Mouse (Mus musculus): ENCODE results near the gene Cacnb2. TPM values are rescaled to one million over a fixed set of nuclear protein-coding genes. Genes with fewer than 3 reads are reported as not detected.

Gene Cacnb2
- polyA plus RNA-seq, 1 experiment from 2014 or later: 3.3 TPM

- Histone ChIP-seq H3K36me3 (ENCODE audit: control insufficient read depth, insufficient read depth, low read length) (no peaks in the 10 kb centered on the region), H3K27ac (ENCODE audit: low read length) (no peak overlapping the region), H3K4me2 (ENCODE audit: low read depth, low read length) (no peak overlapping the region), H3K4me1 (ENCODE audit: control insufficient read depth, insufficient read depth, low read length) (no peaks in the 10 kb centered on the region), H3K9me3 (replicated peaks; ENCODE audit: control insufficient read depth, low read length) (no peaks in the 10 kb centered on the region), H3K27me3 (ENCODE audit: control insufficient read depth, insufficient read depth, low read length) (no peaks in the 10 kb centered on the region), H3K9ac (ENCODE audit: low read length) (no peak overlapping the region), H3K4me3 (replicated peaks; ENCODE audit: low read length) (no peak overlapping the region)
- no peak for ATAC-seq (ENCODE audit: insufficient read depth, low FRiP score)
- WGBS: 83% methylated on average over 2 of the region's 2 CpGs
Measured at GRCm38 (mm10) chr2:14854054-14854453, 251.2 kb downstream of the Cacnb2 start.

GRCm38 (mm10) chr2:14858301-14858700, 255.4 kb downstream of the Cacnb2 start:
- no peaks in the 10 kb centered on the region for H3K9me3 ChIP-seq (replicated peaks; ENCODE audit: control insufficient read depth, low read length)
- no peaks in the 10 kb centered on the region for H3K36me3 ChIP-seq (ENCODE audit: control insufficient read depth, insufficient read depth, low read length)
- no peaks in the 10 kb centered on the region for H3K27me3 ChIP-seq (ENCODE audit: control insufficient read depth, insufficient read depth, low read length)
- no peak overlapping the region for H3K27ac ChIP-seq (ENCODE audit: low read length)
- ATAC-seq (ENCODE audit: insufficient read depth, low FRiP score): no peak
- H3K4me3 ChIP-seq (replicated peaks; ENCODE audit: low read length): no peak overlapping the region
- no peaks in the 10 kb centered on the region for H3K4me1 ChIP-seq (ENCODE audit: control insufficient read depth, insufficient read depth, low read length)
- 92% methylated on average over 1 of the region's 1 CpGs for WGBS
- H3K9ac ChIP-seq (ENCODE audit: low read length): no peak overlapping the region
- H3K4me2 ChIP-seq (ENCODE audit: low read depth, low read length): no peak overlapping the region

DNA sequence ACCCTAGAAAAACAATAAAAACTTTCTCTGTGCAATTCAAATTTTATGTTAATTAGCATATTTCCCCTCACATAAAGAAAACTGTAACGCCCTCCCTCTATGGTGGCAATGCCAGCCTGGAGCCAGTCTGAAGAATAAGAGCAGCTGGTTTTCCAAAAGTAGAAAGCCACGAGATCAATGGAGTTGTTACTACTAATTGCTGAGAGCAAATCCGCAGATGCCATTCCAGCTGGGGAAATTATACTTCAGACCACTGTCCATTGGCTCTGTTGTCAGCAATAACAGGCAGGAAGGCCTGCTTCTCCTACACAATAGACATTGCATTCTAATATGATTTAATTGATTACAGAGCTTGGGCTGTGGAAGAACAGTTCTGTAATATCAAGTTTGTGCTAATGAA, 257.5 kb downstream of the Cacnb2 start:
- Histone ChIP-seq H3K4me1 (ENCODE audit: control insufficient read depth, insufficient read depth, low read length) (no peaks in the 10 kb centered on the region), H3K4me2 (ENCODE audit: low read depth, low read length) (no peak overlapping the region), H3K36me3 (ENCODE audit: control insufficient read depth, insufficient read depth, low read length) (no peaks in the 10 kb centered on the region), H3K4me3 (replicated peaks; ENCODE audit: low read length) (no peak overlapping the region), H3K27ac (ENCODE audit: low read length) (no peak overlapping the region), H3K9me3 (replicated peaks; ENCODE audit: control insufficient read depth, low read length) (no peaks in the 10 kb centered on the region), H3K27me3 (ENCODE audit: control insufficient read depth, insufficient read depth, low read length) (no peaks in the 10 kb centered on the region), H3K9ac (ENCODE audit: low read length) (no peak overlapping the region)
- ATAC-seq (ENCODE audit: insufficient read depth, low FRiP score): no peak
- 74% methylated on average over 3 of the region's 3 CpGs for WGBS

- Histone ChIP-seq H3K9me3 (replicated peaks; ENCODE audit: control insufficient read depth, low read length) (no peaks in the 10 kb centered on the region), H3K4me1 (ENCODE audit: control insufficient read depth, insufficient read depth, low read length) (no peaks in the 10 kb centered on the region), H3K9ac (ENCODE audit: low read length) (no peak overlapping the region), H3K4me2 (ENCODE audit: low read depth, low read length) (no peak overlapping the region), H3K27me3 (ENCODE audit: control insufficient read depth, insufficient read depth, low read length) (no peaks in the 10 kb centered on the region), H3K27ac (ENCODE audit: low read length) (no peak overlapping the region), H3K4me3 (replicated peaks; ENCODE audit: low read length) (no peak overlapping the region), H3K36me3 (ENCODE audit: control insufficient read depth, insufficient read depth, low read length) (no peaks in the 10 kb centered on the region)
- no peak for ATAC-seq (ENCODE audit: insufficient read depth, low FRiP score)
- WGBS: 43% methylated on average over 2 of the region's 2 CpGs
Measured at GRCm38 (mm10) chr2:14861613-14862012, 258.7 kb downstream of the Cacnb2 start.

DNA sequence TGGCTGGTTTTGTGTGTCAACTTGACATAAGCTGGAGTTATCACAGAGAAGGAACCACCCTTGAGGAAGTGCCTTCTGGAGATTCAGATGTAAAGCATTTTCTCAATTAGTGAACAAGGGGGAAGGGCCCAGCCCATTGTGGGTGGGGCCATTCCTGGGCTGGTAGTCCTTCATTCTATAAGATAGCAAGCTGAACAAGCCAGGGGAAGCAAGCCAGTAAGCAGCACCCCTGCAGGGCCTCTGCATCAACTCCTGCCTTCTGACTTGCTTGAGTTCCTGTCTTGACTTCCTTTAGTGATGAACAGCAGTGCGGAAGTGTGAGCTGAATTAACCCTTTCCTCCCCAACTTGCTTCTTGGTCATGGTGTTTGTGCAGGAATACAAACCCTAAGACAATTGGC, 260.1 kb downstream of the Cacnb2 start:
- H3K4me3 ChIP-seq (replicated peaks; ENCODE audit: low read length): no peak overlapping the region
- H3K4me2 ChIP-seq (ENCODE audit: low read depth, low read length): no peak overlapping the region
- no peak overlapping the region for H3K27ac ChIP-seq (ENCODE audit: low read length)
- no peaks in the 10 kb centered on the region for H3K36me3 ChIP-seq (ENCODE audit: control insufficient read depth, insufficient read depth, low read length)
- peak; percentile 29; the same call in 1 of the 2 replicates for ATAC-seq (ENCODE audit: insufficient read depth, low FRiP score)
- no peaks in the 10 kb centered on the region for H3K27me3 ChIP-seq (ENCODE audit: control insufficient read depth, insufficient read depth, low read length)
- H3K9me3 ChIP-seq (replicated peaks; ENCODE audit: control insufficient read depth, low read length): no peaks in the 10 kb centered on the region
- WGBS: 33% methylated on average over 1 of the region's 1 CpGs
- H3K4me1 ChIP-seq (ENCODE audit: control insufficient read depth, insufficient read depth, low read length): no peaks in the 10 kb centered on the region
- no peak overlapping the region for H3K9ac ChIP-seq (ENCODE audit: low read length)

GRCm38 (mm10) chr2:14873116-14873515, 270.2 kb downstream of the Cacnb2 start:
- Histone ChIP-seq H3K27me3 (ENCODE audit: control insufficient read depth, insufficient read depth, low read length) (no peaks in the 10 kb centered on the region), H3K27ac (ENCODE audit: low read length) (no peak overlapping the region), H3K9ac (ENCODE audit: low read length) (no peak overlapping the region), H3K9me3 (replicated peaks; ENCODE audit: control insufficient read depth, low read length) (no peaks in the 10 kb centered on the region), H3K36me3 (ENCODE audit: control insufficient read depth, insufficient read depth, low read length) (no peaks in the 10 kb centered on the region), H3K4me3 (replicated peaks; ENCODE audit: low read length) (no peak overlapping the region), H3K4me2 (ENCODE audit: low read depth, low read length) (no peak overlapping the region), H3K4me1 (ENCODE audit: control insufficient read depth, insufficient read depth, low read length) (peaks cover 3% of the 10 kb centered on the region; the same call in 1 of the 2 replicates)
- ATAC-seq (ENCODE audit: insufficient read depth, low FRiP score): no peak
- 43% methylated on average over 1 of the region's 1 CpGs for WGBS

GRCm38 (mm10) chr2:14873701-14874181, 270.9 kb downstream of the Cacnb2 start:
- no peaks in the 10 kb centered on the region for H3K36me3 ChIP-seq (ENCODE audit: control insufficient read depth, insufficient read depth, low read length)
- no peaks in the 10 kb centered on the region for H3K9me3 ChIP-seq (replicated peaks; ENCODE audit: control insufficient read depth, low read length)
- 8% methylated on average over 15 of the region's 15 CpGs for WGBS
- peak overlapping the region; percentile 43; the same call in 1 of the 2 replicates for H3K9ac ChIP-seq (ENCODE audit: low read length)
- peak overlapping the region; percentile 33 for H3K4me3 ChIP-seq (replicated peaks; ENCODE audit: low read length)
- H3K27me3 ChIP-seq (ENCODE audit: control insufficient read depth, insufficient read depth, low read length): no peaks in the 10 kb centered on the region
- no peak for ATAC-seq (ENCODE audit: insufficient read depth, low FRiP score)
- peak overlapping the region; percentile 52 for H3K4me2 ChIP-seq (ENCODE audit: low read depth, low read length)
- H3K4me1 ChIP-seq (ENCODE audit: control insufficient read depth, insufficient read depth, low read length): peaks cover 3% of the 10 kb centered on the region; the same call in 1 of the 2 replicates
- H3K27ac ChIP-seq (ENCODE audit: low read length): no peak overlapping the region

DNA sequence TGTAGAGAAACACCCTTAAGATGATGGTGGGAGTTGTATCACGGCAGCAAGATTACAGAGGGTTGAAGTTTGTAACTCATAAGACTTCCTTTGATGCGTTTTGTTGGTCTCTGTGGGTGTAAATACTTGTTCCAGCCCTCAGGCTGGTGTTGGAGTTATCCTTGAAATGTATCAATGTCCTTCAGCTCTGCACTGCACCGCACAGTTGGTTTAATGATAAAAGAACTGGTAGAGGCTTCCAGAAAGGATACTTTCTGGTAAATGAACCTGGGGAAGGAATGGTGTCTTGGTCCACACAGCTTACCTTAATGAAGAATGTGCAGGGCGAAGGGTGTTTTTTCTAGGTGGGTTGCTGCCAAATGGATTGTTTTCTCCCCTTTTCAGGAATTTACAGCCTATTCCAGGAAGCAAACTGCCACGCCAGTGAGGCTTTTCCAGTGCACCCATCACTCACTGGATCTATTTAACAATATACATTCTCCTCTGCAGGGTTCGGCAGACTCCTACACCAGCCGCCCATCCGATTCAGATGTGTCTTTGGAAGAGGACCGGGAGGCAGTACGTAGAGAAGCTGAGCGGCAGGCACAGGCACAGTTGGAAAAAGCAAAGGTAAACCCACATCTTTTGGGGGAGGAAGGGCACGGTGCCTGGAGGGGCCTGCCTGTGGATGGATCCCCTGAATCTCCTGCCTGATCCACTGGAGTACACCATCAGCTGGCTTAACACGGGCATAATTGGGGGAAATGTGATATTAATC, 271.6 kb downstream of the Cacnb2 start:
- Histone ChIP-seq H3K27me3 (ENCODE audit: control insufficient read depth, insufficient read depth, low read length) (no peaks in the 10 kb centered on the region), H3K4me3 (replicated peaks; ENCODE audit: low read length) (no peak overlapping the region), H3K4me2 (ENCODE audit: low read depth, low read length) (peak overlapping the region; percentile 52; the same call in 1 of the 2 replicates), H3K9ac (ENCODE audit: low read length) (no peak overlapping the region), H3K9me3 (replicated peaks; ENCODE audit: control insufficient read depth, low read length) (no peaks in the 10 kb centered on the region), H3K4me1 (ENCODE audit: control insufficient read depth, insufficient read depth, low read length) (peaks cover 3% of the 10 kb centered on the region; the same call in 1 of the 2 replicates), H3K36me3 (ENCODE audit: control insufficient read depth, insufficient read depth, low read length) (no peaks in the 10 kb centered on the region), H3K27ac (ENCODE audit: low read length) (no peak overlapping the region)
- 36% methylated on average over 13 of the region's 13 CpGs for WGBS
- no peak for ATAC-seq (ENCODE audit: insufficient read depth, low FRiP score)

GRCm38 (mm10) chr2:14875121-14875520, 272.2 kb downstream of the Cacnb2 start:
- no peak for ATAC-seq (ENCODE audit: insufficient read depth, low FRiP score)
- no peak overlapping the region for H3K4me2 ChIP-seq (ENCODE audit: low read depth, low read length)
- WGBS: 47% methylated on average over 2 of the region's 2 CpGs
- no peaks in the 10 kb centered on the region for H3K27me3 ChIP-seq (ENCODE audit: control insufficient read depth, insufficient read depth, low read length)
- H3K9ac ChIP-seq (ENCODE audit: low read length): no peak overlapping the region
- H3K27ac ChIP-seq (ENCODE audit: low read length): no peak overlapping the region
- peaks cover 3% of the 10 kb centered on the region; the same call in 1 of the 2 replicates for H3K4me1 ChIP-seq (ENCODE audit: control insufficient read depth, insufficient read depth, low read length)
- no peaks in the 10 kb centered on the region for H3K36me3 ChIP-seq (ENCODE audit: control insufficient read depth, insufficient read depth, low read length)
- H3K4me3 ChIP-seq (replicated peaks; ENCODE audit: low read length): no peak overlapping the region
- H3K9me3 ChIP-seq (replicated peaks; ENCODE audit: control insufficient read depth, low read length): no peaks in the 10 kb centered on the region

Measured in stomach, embryonic 16.5 days (tissue).